Mouse (Mus musculus) lung, postnatal 0 days (tissue): Measurements from ENCODE around the gene A3galt2.

Source experiments
- CTCF ChIP-seq: IDR thresholded peaks from 2 replicates; pipeline ENCODE4 v1.5.1; 2016; ENCODE audit warnings: antibody characterized with exemption, mild to moderate bottlenecking
- EP300 ChIP-seq: IDR thresholded peaks from 2 replicates; pipeline ENCODE4 v1.6.1; 2016; ENCODE audit warnings: antibody characterized with exemption, mild to moderate bottlenecking, control low read depth

GRCm38 (mm10) chr4:128748309-128748708 is 6.9 kb upstream of the A3galt2 start:
- TF ChIP-seq CTCF (no peak), EP300 (no peak)
